Mouse (Mus musculus): ENCODE data around the gene Ccdc28b.

Ccdc28b gene

GRCm38 (mm10) chr4:129623681-129624091, at the start of gene Ccdc28b:
Gene Ccdc28b, minus strand, starts transcription at chr4:129623947.
- DNase-seq (ENCODE audit: low read depth) = no peak

GRCm38 (mm10) chr4:129672878-129673449, 49.2 kb upstream of the Ccdc28b start:
- DNase-seq (ENCODE audit: low read depth) = no peak

- peak; percentile 93 for DNase-seq (ENCODE audit: low read depth)
These were observed 48.5 kb upstream of the Ccdc28b start, which contains the start of gene Kpna6 for GRCm38 (mm10) chr4:129672083-129672877. Gene Kpna6, minus strand, starts transcription at chr4:129672767.

GRCm38 (mm10) chr4:129671491-129672082, 47.8 kb upstream of the Ccdc28b start:
- DNase-seq (ENCODE audit: low read depth) = peak; percentile 75

- DNase-seq (ENCODE audit: low read depth) = peak; percentile 26
These were observed 38.6 kb upstream of the Ccdc28b start for GRCm38 (mm10) chr4:129662255-129662813.

- DNase-seq (ENCODE audit: low read depth) = no peak
These were observed 37.8 kb upstream of the Ccdc28b start for GRCm38 (mm10) chr4:129661584-129661983.

GRCm38 (mm10) chr4:129654770-129655169, 31.0 kb upstream of the Ccdc28b start:
- DNase-seq (ENCODE audit: low read depth) = no peak

- DNase-seq (ENCODE audit: low read depth) = no peak
These were observed 26.6 kb upstream of the Ccdc28b start for GRCm38 (mm10) chr4:129650359-129650758.

GRCm38 (mm10) chr4:129648656-129649055, 24.9 kb upstream of the Ccdc28b start:
- DNase-seq (ENCODE audit: low read depth) = no peak

- no peak for DNase-seq (ENCODE audit: low read depth)
These were observed 21.5 kb upstream of the Ccdc28b start for GRCm38 (mm10) chr4:129645204-129645603.

- no peak for DNase-seq (ENCODE audit: low read depth)
These were observed 18.0 kb upstream of the Ccdc28b start for GRCm38 (mm10) chr4:129641756-129642155.

GRCm38 (mm10) chr4:129640638-129641467, 17.1 kb upstream of the Ccdc28b start, which contains the start of gene Txlna:
Gene Txlna, minus strand, starts transcription at chr4:129641065.
- peak; percentile 100 for DNase-seq (ENCODE audit: low read depth)

GRCm38 (mm10) chr4:129640101-129640637, 16.4 kb upstream of the Ccdc28b start:
- no peak for DNase-seq (ENCODE audit: low read depth)

- no peak for DNase-seq (ENCODE audit: low read depth)
These were observed 15.5 kb upstream of the Ccdc28b start for GRCm38 (mm10) chr4:129639221-129639620.

- no peak for DNase-seq (ENCODE audit: low read depth)
These were observed 10.1 kb upstream of the Ccdc28b start for GRCm38 (mm10) chr4:129633852-129634251.

GRCm38 (mm10) chr4:129631867-129632266, 8.1 kb upstream of the Ccdc28b start:
- DNase-seq (ENCODE audit: low read depth) = no peak

GRCm38 (mm10) chr4:129630944-129631343, 7.2 kb upstream of the Ccdc28b start:
- DNase-seq (ENCODE audit: low read depth) = no peak

GRCm38 (mm10) chr4:129626035-129626434, 2.3 kb upstream of the Ccdc28b start:
- DNase-seq (ENCODE audit: low read depth) = no peak

- no peak for DNase-seq (ENCODE audit: low read depth)
These were observed 1.7 kb upstream of the Ccdc28b start for GRCm38 (mm10) chr4:129625496-129625895.

GRCm38 (mm10) chr4:129625029-129625370, 1.3 kb upstream of the Ccdc28b start:
- peak; percentile 82 for DNase-seq (ENCODE audit: low read depth)

- DNase-seq (ENCODE audit: low read depth) = peak; percentile 97
These were observed 708 bp upstream of the Ccdc28b start for GRCm38 (mm10) chr4:129624281-129625028.
